Mouse (Mus musculus): Measurements from ENCODE around the gene Dcbld1. TPM values are rescaled to one million over a fixed set of nuclear protein-coding genes. Genes with fewer than 3 reads are reported as not detected.

The Dcbld1 gene
- total RNA-seq (2023) = 1 to 10 TPM; 1.3 to 1.7 TPM

DNA sequence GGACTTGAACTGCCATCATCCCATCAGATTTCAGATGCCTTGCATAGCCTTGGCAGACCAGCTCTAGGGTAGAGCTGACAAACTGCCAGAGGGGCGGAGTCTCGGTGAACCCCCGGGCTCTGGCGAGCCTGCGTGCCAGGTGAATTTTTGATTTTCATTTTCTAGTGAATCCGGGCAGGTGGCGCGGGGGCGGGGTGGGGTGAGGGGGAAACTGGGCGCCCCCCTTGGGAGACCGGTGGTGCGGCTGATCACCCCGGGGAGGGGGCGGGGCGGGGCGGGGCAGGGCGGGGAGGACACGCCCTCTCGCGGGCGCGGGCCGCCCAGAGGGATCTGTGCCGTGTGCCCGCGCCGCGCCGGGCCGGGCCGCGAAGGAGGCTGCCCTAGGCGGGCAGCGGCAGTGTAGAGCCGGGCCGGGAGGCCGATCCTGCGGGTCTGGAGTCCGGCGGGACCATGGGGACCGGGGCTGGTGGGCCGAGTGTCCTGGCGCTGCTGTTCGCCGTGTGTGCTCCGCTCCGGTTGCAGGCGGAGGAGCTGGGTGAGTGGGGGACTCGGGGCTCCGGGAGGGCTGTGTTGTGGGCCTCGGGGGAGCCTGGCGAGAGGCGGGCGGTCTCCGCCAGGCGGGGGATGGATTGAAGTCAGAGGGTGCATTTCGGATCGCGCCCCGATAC lies at the start of gene Dcbld1:
Dcbld1 (plus strand) TSS at position 319 of the 668 bp plus-strand sequence.

DNA sequence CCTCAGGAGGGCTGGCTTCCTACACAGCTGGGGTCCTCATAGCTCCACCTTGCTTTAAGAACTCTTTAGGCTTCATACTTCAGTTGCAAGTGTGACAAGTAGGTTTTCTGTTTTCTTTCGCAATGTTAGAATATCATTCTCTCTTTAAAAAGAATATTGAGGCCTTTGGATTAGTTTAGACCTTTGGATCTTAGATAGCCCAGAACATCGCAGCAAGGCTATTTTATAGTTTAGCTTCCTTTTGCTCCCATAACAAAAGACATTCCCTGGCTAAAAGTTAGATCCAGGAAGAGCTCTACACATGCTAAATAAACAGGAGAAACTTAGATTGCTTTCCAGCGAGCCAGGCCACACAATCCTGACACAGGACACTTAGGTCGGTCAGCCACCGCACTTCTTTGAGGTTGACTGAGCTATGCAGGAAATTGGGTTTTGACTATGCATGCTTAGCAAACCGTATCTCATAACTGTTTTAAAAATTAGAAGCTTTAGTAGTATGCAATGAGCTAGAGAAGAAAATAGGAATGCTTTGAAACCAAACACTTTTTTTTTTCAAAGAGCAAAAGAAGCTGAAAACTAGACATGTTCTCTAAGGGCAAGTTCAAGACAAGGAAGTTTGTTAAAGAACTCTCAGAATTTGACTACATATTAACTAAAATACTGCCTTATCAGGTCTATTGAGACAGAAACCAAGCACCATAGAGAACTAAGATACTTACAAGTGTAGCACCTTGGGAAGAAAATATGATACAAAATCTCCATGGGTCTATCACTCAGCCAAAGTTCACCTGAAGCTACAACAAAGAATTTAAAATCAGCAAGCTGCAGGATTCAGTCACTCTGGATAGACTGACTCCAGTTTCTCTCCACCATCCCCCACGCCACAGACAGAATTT lies 38.2 kb upstream of the Dcbld1 start, which contains the start of gene Ros1:
Ros1 (minus strand) TSS at position 288 of the 896 bp plus-strand sequence.

DNA sequence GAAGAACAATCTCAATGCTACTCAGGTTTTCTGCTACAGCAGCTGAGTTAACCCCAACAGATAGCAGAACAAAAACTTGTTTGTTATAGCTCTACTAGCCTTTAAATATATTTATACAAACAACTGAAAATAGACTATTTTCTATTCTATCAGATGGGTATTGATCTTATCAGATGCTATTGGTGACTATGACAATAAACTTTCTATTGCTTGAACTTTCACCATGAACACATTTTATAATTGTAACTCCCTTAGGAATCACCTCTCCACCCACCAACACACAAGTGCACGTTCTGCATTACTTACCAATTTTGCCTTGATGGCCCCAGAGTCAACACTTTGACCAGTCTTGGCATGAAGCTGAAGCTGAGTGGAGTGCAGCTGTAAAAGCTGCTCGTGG lies 125.0 kb downstream of the Dcbld1 start, which contains the start of gene Gm26741:
Gm26741 (plus strand) TSS at position 301 of the 400 bp plus-strand sequence.

Other genes starting within 250 kb of the Dcbld1 start
- not detected for gene Vgll2, start 211.1 kb upstream of the Dcbld1 start, total RNA-seq (2023)
- gene Ros1, start 38.4 kb upstream of the Dcbld1 start, total RNA-seq (2023) = not detected
- gene Gm26741, start 125.1 kb downstream of the Dcbld1 start, total RNA-seq (2023) = not detected
- gene Gopc, start 148.5 kb downstream of the Dcbld1 start, total RNA-seq (2023) = 10 to 100 TPM; 14.9 to 16.4 TPM
- not detected for gene Nepn, start 155.4 kb downstream of the Dcbld1 start, total RNA-seq (2023)
- gene Nus1, start 183.9 kb downstream of the Dcbld1 start, total RNA-seq (2023) = 10 to 100 TPM; 27.3 to 36.3 TPM

All from monocyte, adult 59 days (primary cell).